Mouse (Mus musculus): ENCODE results near the gene Hint3.

GRCm38 (mm10) chr10:30600094-30600534, 29.3 kb downstream of the Hint3 start:
- TF ChIP-seq CTCF (IDR thresholded peaks at IDR 0.05) (no peak), EP300 (IDR thresholded peaks at IDR 0.05) (no peak)
